Mouse (Mus musculus) testis, postnatal 10 days (tissue): ENCODE measurements around the gene Spaca7.
"Not testable (repeated sequence)": the region's sequence is repeated elsewhere in the genome, so short reads cannot be mapped to it uniquely, and the experiment has no call there.

ENCODE experiments used
- DNase-seq: peaks from one replicate; pipeline ENCODE4 v3.0.0; 2021; ENCODE audit warnings: low spot score

The Spaca7 gene

GRCm38 (mm10) chr8:12572814-12573534, at the start of gene Spaca7:
Gene Spaca7, plus strand, starts transcription at chr8:12573029.
- no peak for DNase-seq

- no peak for DNase-seq
Observed at GRCm38 (mm10) chr8:12524279-12524678, 48.5 kb upstream of the Spaca7 start.

- no peak for DNase-seq
Observed at GRCm38 (mm10) chr8:12528659-12529058, 44.2 kb upstream of the Spaca7 start.

GRCm38 (mm10) chr8:12535617-12536016, 37.2 kb upstream of the Spaca7 start:
- no peak for DNase-seq

GRCm38 (mm10) chr8:12536306-12536705, 36.5 kb upstream of the Spaca7 start:
- DNase-seq: no peak

GRCm38 (mm10) chr8:12545236-12545635, 27.6 kb upstream of the Spaca7 start:
- DNase-seq: no peak

GRCm38 (mm10) chr8:12545671-12546070, 27.2 kb upstream of the Spaca7 start:
- no peak for DNase-seq

- no peak for DNase-seq
Observed at GRCm38 (mm10) chr8:12547466-12548220, 25.2 kb upstream of the Spaca7 start.

- DNase-seq: no peak
Observed at GRCm38 (mm10) chr8:12548255-12548654, 24.6 kb upstream of the Spaca7 start.

GRCm38 (mm10) chr8:12548680-12549079, 24.1 kb upstream of the Spaca7 start:
- DNase-seq: no peak

- no peak for DNase-seq
Observed at GRCm38 (mm10) chr8:12555515-12556145, 17.2 kb upstream of the Spaca7 start.

GRCm38 (mm10) chr8:12558786-12559185, 14.0 kb upstream of the Spaca7 start:
- no peak for DNase-seq

GRCm38 (mm10) chr8:12561403-12561960, 11.3 kb upstream of the Spaca7 start:
- peak; percentile 85 for DNase-seq

- peak; percentile 59 for DNase-seq
Observed at GRCm38 (mm10) chr8:12564307-12564706, 8.5 kb upstream of the Spaca7 start.

GRCm38 (mm10) chr8:12565488-12565887, 7.3 kb upstream of the Spaca7 start:
- DNase-seq: no peak

GRCm38 (mm10) chr8:12566509-12566908, 6.3 kb upstream of the Spaca7 start:
- no peak for DNase-seq

- DNase-seq: no peak
Observed at GRCm38 (mm10) chr8:12576003-12576402, 3.2 kb downstream of the Spaca7 start.

- DNase-seq: no peak
Observed at GRCm38 (mm10) chr8:12576739-12577138, 3.9 kb downstream of the Spaca7 start.

GRCm38 (mm10) chr8:12579339-12579999, 6.6 kb downstream of the Spaca7 start:
- DNase-seq: not testable (repeated sequence)

- no peak for DNase-seq
Observed at GRCm38 (mm10) chr8:12583785-12584184, 11.0 kb downstream of the Spaca7 start.

- peak; percentile 88 for DNase-seq
Observed at GRCm38 (mm10) chr8:12607223-12607622, 34.4 kb downstream of the Spaca7 start.

GRCm38 (mm10) chr8:12608810-12609209, 36.0 kb downstream of the Spaca7 start:
- no peak for DNase-seq
